Mouse (Mus musculus) kidney, embryonic 15.5 days (tissue): ENCODE data around the gene Grk1. TPM values are rescaled to one million over a fixed set of nuclear protein-coding genes. Genes with fewer than 3 reads are reported as not detected.

Experiments
- ATAC-seq: fragments of 200-750 bp; cut with Nextera tagmentation; replicated peaks from 2 replicates; pipeline ENCODE4 v1.8.0; 2017; ENCODE audit warnings: moderate TSS enrichment; ENCODE audit not compliant: low FRiP score
- H3K27ac ChIP-seq: fragments of 300-500 bp; sonication (generic); 2 replicates; pipeline ENCODE4 v1.5.1; 2015; ENCODE audit warnings: mild to moderate bottlenecking, inconsistent platforms
- H3K27me3 ChIP-seq: fragments of 300-500 bp; sonication (generic); 2 replicates; pipeline ENCODE4 v1.6.1; 2015; ENCODE audit warnings: inconsistent platforms
- H3K36me3 ChIP-seq: fragments of 300-500 bp; sonication (generic); 2 replicates; pipeline ENCODE4 v1.6.1; 2015; ENCODE audit warnings: inconsistent platforms
- H3K4me1 ChIP-seq: fragments of 300-500 bp; sonication (generic); 2 replicates; pipeline ENCODE4 v1.6.1; 2015; ENCODE audit warnings: inconsistent platforms
- H3K4me2 ChIP-seq: fragments of 300-500 bp; sonication (generic); 2 replicates; pipeline ENCODE4 v1.6.1; 2015; ENCODE audit warnings: moderate library complexity, mild to moderate bottlenecking, inconsistent platforms
- H3K4me3 ChIP-seq: fragments of 300-500 bp; sonication (generic); replicated peaks from 2 replicates; pipeline ENCODE4 v1.5.1; 2015; ENCODE audit warnings: mild to moderate bottlenecking, inconsistent platforms
- H3K9ac ChIP-seq: fragments of 300-500 bp; sonication (generic); 2 replicates; pipeline ENCODE4 v1.6.1; 2015; ENCODE audit warnings: mild to moderate bottlenecking, inconsistent platforms
- H3K9me3 ChIP-seq: fragments of 300-500 bp; sonication (generic); replicated peaks from 2 replicates; pipeline ENCODE4 v1.6.1; 2016; ENCODE audit warnings: inconsistent platforms
- WGBS: fragments of 180-500 bp; shearing (Covaris S2); methylation state at CpG from one replicate; pipeline ENCODE4 v1.1.7; 2015; ENCODE audit warnings: mixed read lengths; 5-methylcytosine and 5-hydroxymethylcytosine counted together
- polyA plus RNA-seq: library from polyadenylated mRNA; unstranded; fragments of >200 nt; fragmentation: Nextera tagmentation; extraction: Ambion mirVana; gene quantifications from 2 replicates; pipeline ENCODE4 v1.2.1, GENCODE M21; 2015

Gene Grk1
- polyA plus RNA-seq, 1 experiment from 2014 or later: not detected

- Histone ChIP-seq H3K9ac (no peak within 1 kb of the TSS), H3K4me2 (no peak within 1 kb of the TSS), H3K36me3 (no peaks in the 10 kb centered on the region), H3K4me3 (no peak within 1 kb of the TSS), H3K9me3 (no peaks in the 10 kb centered on the region), H3K4me1 (no peaks in the 10 kb centered on the region), H3K27me3 (no peaks in the 10 kb centered on the region), H3K27ac (no peak within 1 kb of the TSS)
- 83% methylated on average over 5 of the region's 5 CpGs for WGBS
- ATAC-seq: no peak
These were observed 8.2 kb upstream of the Grk1 start, which contains the start of gene Atp4b for GRCm38 (mm10) chr8:13396725-13397124. Gene Atp4b (minus strand): TSS chr8:13396825.

GRCm38 (mm10) chr8:13403517-13403916 is 1.4 kb upstream of the Grk1 start:
- Histone ChIP-seq H3K9ac (no peak overlapping the region), H3K27ac (no peak overlapping the region), H3K9me3 (no peaks in the 10 kb centered on the region), H3K36me3 (no peaks in the 10 kb centered on the region), H3K4me3 (no peak overlapping the region), H3K4me1 (no peaks in the 10 kb centered on the region), H3K4me2 (no peak overlapping the region), H3K27me3 (no peaks in the 10 kb centered on the region)
- no peak for ATAC-seq
- 61% methylated on average over 6 of the region's 6 CpGs for WGBS

GRCm38 (mm10) chr8:13406011-13406410 is 1.1 kb downstream of the Grk1 start:
- ATAC-seq: no peak
- Histone ChIP-seq H3K9ac (no peak overlapping the region), H3K27me3 (no peaks in the 10 kb centered on the region), H3K9me3 (no peaks in the 10 kb centered on the region), H3K36me3 (no peaks in the 10 kb centered on the region), H3K4me1 (no peaks in the 10 kb centered on the region), H3K4me2 (no peak overlapping the region), H3K4me3 (no peak overlapping the region), H3K27ac (no peak overlapping the region)
- WGBS: 87% methylated on average over 5 of the region's 5 CpGs

- peaks cover 6% of the 10 kb centered on the region; the same call in 1 of the 2 replicates for H3K4me1 ChIP-seq
- no peaks in the 10 kb centered on the region for H3K27me3 ChIP-seq
- H3K4me3 ChIP-seq: no peak overlapping the region
- no peaks in the 10 kb centered on the region for H3K36me3 ChIP-seq
- no peak overlapping the region for H3K27ac ChIP-seq
- H3K9ac ChIP-seq: no peak overlapping the region
- no peaks in the 10 kb centered on the region for H3K9me3 ChIP-seq
- no peak for ATAC-seq
- no peak overlapping the region for H3K4me2 ChIP-seq
- 24% methylated on average over 6 of the region's 6 CpGs for WGBS
These were observed 6.7 kb downstream of the Grk1 start for GRCm38 (mm10) chr8:13411597-13411996.

- Histone ChIP-seq H3K4me2 (no peak overlapping the region), H3K27me3 (no peaks in the 10 kb centered on the region), H3K27ac (no peak overlapping the region), H3K9ac (no peak overlapping the region), H3K9me3 (no peaks in the 10 kb centered on the region), H3K4me3 (no peak overlapping the region), H3K36me3 (no peaks in the 10 kb centered on the region), H3K4me1 (peaks cover 6% of the 10 kb centered on the region; the same call in 1 of the 2 replicates)
- 60% methylated on average over 13 of the region's 13 CpGs for WGBS
- ATAC-seq: 0 out of 2 replicates have a peak, but pooled peaks have one; percentile 47
These were observed 8.1 kb downstream of the Grk1 start for GRCm38 (mm10) chr8:13412891-13413558.

GRCm38 (mm10) chr8:13413823-13414390 is 9.0 kb downstream of the Grk1 start:
- H3K4me1 ChIP-seq: peaks cover 6% of the 10 kb centered on the region; the same call in 1 of the 2 replicates
- H3K9ac ChIP-seq: no peak overlapping the region
- H3K27ac ChIP-seq: no peak overlapping the region
- H3K4me3 ChIP-seq: no peak overlapping the region
- no peaks in the 10 kb centered on the region for H3K27me3 ChIP-seq
- H3K9me3 ChIP-seq: no peaks in the 10 kb centered on the region
- WGBS: 34% methylated on average over 12 of the region's 12 CpGs
- H3K4me2 ChIP-seq: no peak overlapping the region
- 0 out of 2 replicates have a peak, but pooled peaks have one; percentile 34 for ATAC-seq
- H3K36me3 ChIP-seq: no peaks in the 10 kb centered on the region

GRCm38 (mm10) chr8:13415879-13416278 is 11.0 kb downstream of the Grk1 start:
- WGBS: 78% methylated on average over 10 of the region's 10 CpGs
- Histone ChIP-seq H3K4me2 (no peak overlapping the region), H3K36me3 (no peaks in the 10 kb centered on the region), H3K27ac (no peak overlapping the region), H3K4me1 (peaks cover 6% of the 10 kb centered on the region; the same call in 1 of the 2 replicates), H3K4me3 (no peak overlapping the region), H3K27me3 (no peaks in the 10 kb centered on the region), H3K9me3 (no peaks in the 10 kb centered on the region), H3K9ac (no peak overlapping the region)
- ATAC-seq: no peak

GRCm38 (mm10) chr8:13419111-13419639 is 14.3 kb downstream of the Grk1 start:
- ATAC-seq: no peak
- WGBS: 72% methylated on average over 2 of the region's 2 CpGs

GRCm38 (mm10) chr8:13420970-13421369 is 16.1 kb downstream of the Grk1 start:
- 94% methylated on average over 6 of the region's 6 CpGs for WGBS
- Histone ChIP-seq H3K9me3 (no peaks in the 10 kb centered on the region), H3K27ac (no peak overlapping the region), H3K4me2 (no peak overlapping the region), H3K36me3 (no peaks in the 10 kb centered on the region), H3K4me1 (no peaks in the 10 kb centered on the region), H3K27me3 (no peaks in the 10 kb centered on the region), H3K4me3 (no peak overlapping the region), H3K9ac (no peak overlapping the region)
- ATAC-seq: no peak

More at GRCm38 (mm10) chr8:13419111-13419639, 14.3 kb downstream of the Grk1 start:
- Histone ChIP-seq H3K4me2 (no peak overlapping the region), H3K27me3 (no peaks in the 10 kb centered on the region), H3K4me1 (peaks cover 1% of the 10 kb centered on the region; the same call in 1 of the 2 replicates), H3K4me3 (no peak overlapping the region), H3K27ac (no peak overlapping the region), H3K9ac (no peak overlapping the region), H3K36me3 (no peaks in the 10 kb centered on the region), H3K9me3 (no peaks in the 10 kb centered on the region)

GRCm38 (mm10) chr8:13427351-13427750 is 22.5 kb downstream of the Grk1 start:
- Histone ChIP-seq H3K4me1 (no peaks in the 10 kb centered on the region), H3K36me3 (no peaks in the 10 kb centered on the region), H3K9me3 (no peaks in the 10 kb centered on the region), H3K27ac (peak overlapping the region; percentile 24; the same call in 1 of the 2 replicates), H3K4me3 (no peak overlapping the region), H3K9ac (no peak overlapping the region), H3K27me3 (no peaks in the 10 kb centered on the region), H3K4me2 (no peak overlapping the region)
- ATAC-seq: no peak
- WGBS: 74% methylated on average over 6 of the region's 6 CpGs

- no peak for ATAC-seq
- WGBS: 74% methylated on average over 9 of the region's 9 CpGs
- Histone ChIP-seq H3K27ac (no peak overlapping the region), H3K9ac (no peak overlapping the region), H3K36me3 (no peaks in the 10 kb centered on the region), H3K9me3 (no peaks in the 10 kb centered on the region), H3K4me1 (no peaks in the 10 kb centered on the region), H3K4me3 (no peak overlapping the region), H3K27me3 (no peaks in the 10 kb centered on the region), H3K4me2 (no peak overlapping the region)
These were observed 23.3 kb downstream of the Grk1 start for GRCm38 (mm10) chr8:13428156-13428555.

GRCm38 (mm10) chr8:13430412-13430811 is 25.5 kb downstream of the Grk1 start:
- Histone ChIP-seq H3K36me3 (no peaks in the 10 kb centered on the region), H3K4me2 (no peak overlapping the region), H3K27me3 (peaks cover 20% of the 10 kb centered on the region), H3K4me1 (peaks cover 7% of the 10 kb centered on the region), H3K9me3 (no peaks in the 10 kb centered on the region), H3K27ac (no peak overlapping the region), H3K4me3 (no peak overlapping the region), H3K9ac (no peak overlapping the region)
- no peak for ATAC-seq
- 81% methylated on average over 7 of the region's 7 CpGs for WGBS
